Mouse (Mus musculus): ENCODE results near the gene Borcs7. TPM values are rescaled to one million over a fixed set of nuclear protein-coding genes. Genes with fewer than 3 reads are reported as not detected.

Gene Borcs7
- polyA plus RNA-seq (2014; fragmentation: Illumina TruSeq; extraction: RNeasy Lipid Tissue Mini Kit (QIAGEN cat#74804); ENCODE audit: low read depth, low replicate concordance), result 15.0 TPM

GRCm38 (mm10) chr19:46689460-46690372 is at the start of gene Borcs7:
Borcs7 (plus strand) TSS chr19:46689906.

GRCm38 (mm10) chr19:46672766-46673418 is 16.8 kb upstream of the Borcs7 start, which contains the start of gene Cyp17a1:
Cyp17a1 (minus strand) TSS chr19:46673172.

GRCm38 (mm10) chr19:46707296-46708151 is 17.8 kb downstream of the Borcs7 start, which contains the start of gene As3mt:
As3mt (plus strand) TSS chr19:46707458.

Other genes with a start within 250 kb of the Borcs7 start
- gene Trim8, start 188.2 kb upstream of the Borcs7 start, polyA plus RNA-seq (2014; fragmentation: Illumina TruSeq; extraction: RNeasy Lipid Tissue Mini Kit (QIAGEN cat#74804); ENCODE audit: low read depth, low replicate concordance), result 2.7 TPM
- 20.6 TPM for gene Arl3, start 116.7 kb upstream of the Borcs7 start, polyA plus RNA-seq (2014; fragmentation: Illumina TruSeq; extraction: RNeasy Lipid Tissue Mini Kit (QIAGEN cat#74804); ENCODE audit: low read depth, low replicate concordance)
- gene Sfxn2, start 116.5 kb upstream of the Borcs7 start, polyA plus RNA-seq (2014; fragmentation: Illumina TruSeq; extraction: RNeasy Lipid Tissue Mini Kit (QIAGEN cat#74804); ENCODE audit: low read depth, low replicate concordance), result 31.0 TPM
- gene Wbp1l, start 90.8 kb upstream of the Borcs7 start, polyA plus RNA-seq (2014; fragmentation: Illumina TruSeq; extraction: RNeasy Lipid Tissue Mini Kit (QIAGEN cat#74804); ENCODE audit: low read depth, low replicate concordance), result 28.1 TPM
- 131 TPM for gene Cyp17a1, start 16.7 kb upstream of the Borcs7 start, polyA plus RNA-seq (2014; fragmentation: Illumina TruSeq; extraction: RNeasy Lipid Tissue Mini Kit (QIAGEN cat#74804); ENCODE audit: low read depth, low replicate concordance)
- 36.4 TPM for gene As3mt, start 17.6 kb downstream of the Borcs7 start, polyA plus RNA-seq (2014; fragmentation: Illumina TruSeq; extraction: RNeasy Lipid Tissue Mini Kit (QIAGEN cat#74804); ENCODE audit: low read depth, low replicate concordance)
- 1.3 TPM for gene Cnnm2, start 71.7 kb downstream of the Borcs7 start, polyA plus RNA-seq (2014; fragmentation: Illumina TruSeq; extraction: RNeasy Lipid Tissue Mini Kit (QIAGEN cat#74804); ENCODE audit: low read depth, low replicate concordance)